Mouse (Mus musculus) natural killer cell, adult 2 months (primary cell): ENCODE measurements around the gene Rln1.

Experiments used
- DNase-seq, 2 experiments: peaks; one replicate each; pipeline ENCODE4 v3.0.0; 2022; ENCODE audit warnings: low spot score in 2 of 2

Rln1 gene

GRCm38 (mm10) chr19:29334068-29334745 is at the start of gene Rln1:
Gene Rln1, minus strand, starts transcription at chr19:29334670.
- DNase-seq = no peak

GRCm38 (mm10) chr19:29383368-29383767 is 48.9 kb upstream of the Rln1 start:
- DNase-seq = no peak

DNA sequence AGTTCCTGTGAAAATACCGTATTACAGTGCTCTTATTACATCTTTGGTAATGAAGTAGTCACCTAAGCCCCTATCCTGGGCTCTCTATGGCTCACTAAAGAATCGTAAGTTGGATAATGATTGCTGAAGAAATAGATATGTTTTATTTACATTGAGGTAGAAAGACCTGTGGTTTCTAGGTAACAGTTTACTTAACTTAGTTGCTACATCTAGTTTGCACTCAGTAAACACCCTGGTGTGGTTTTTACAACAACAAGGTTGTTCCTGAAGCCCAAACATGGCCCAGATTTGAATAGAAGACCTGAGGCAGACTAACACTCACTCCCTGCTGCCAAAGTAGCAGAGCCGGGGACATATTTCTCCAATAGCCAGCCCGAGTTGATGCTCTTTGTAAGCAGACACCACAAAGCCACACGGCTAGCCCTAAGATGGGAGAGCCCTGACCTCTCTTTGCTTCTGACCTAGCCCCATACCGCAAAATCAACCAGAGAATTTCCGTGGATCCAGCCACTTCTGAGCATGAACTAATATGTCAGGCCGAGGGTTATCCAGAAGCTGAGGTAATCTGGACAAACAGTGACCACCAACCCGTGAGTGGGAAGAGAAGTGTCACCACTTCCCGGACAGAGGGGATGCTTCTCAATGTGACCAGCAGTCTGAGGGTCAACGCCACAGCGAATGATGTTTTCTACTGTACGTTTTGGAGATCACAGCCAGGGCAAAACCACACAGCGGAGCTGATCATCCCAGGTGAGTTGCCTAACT is 45.6 kb upstream of the Rln1 start:
- DNase-seq = no peak

DNA sequence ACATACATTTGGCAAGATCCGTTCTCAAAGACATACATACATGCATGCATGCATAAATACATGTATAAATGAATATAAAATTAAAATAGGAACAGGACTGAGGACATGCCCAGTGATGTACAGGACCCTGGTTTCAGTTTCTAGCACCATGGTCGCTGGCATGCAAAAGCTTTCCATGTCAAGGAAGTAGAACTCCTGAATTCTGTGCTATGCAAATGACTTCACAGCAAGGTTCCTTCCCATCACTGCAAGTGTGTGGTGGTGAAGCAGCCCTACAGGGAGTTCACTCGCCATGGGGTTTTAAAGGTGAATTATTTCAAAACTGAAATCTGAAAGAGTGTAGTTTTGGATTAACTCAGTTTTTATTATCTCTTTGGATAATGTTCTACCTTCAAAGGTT is 41.9 kb upstream of the Rln1 start:
- DNase-seq = no peak

DNA sequence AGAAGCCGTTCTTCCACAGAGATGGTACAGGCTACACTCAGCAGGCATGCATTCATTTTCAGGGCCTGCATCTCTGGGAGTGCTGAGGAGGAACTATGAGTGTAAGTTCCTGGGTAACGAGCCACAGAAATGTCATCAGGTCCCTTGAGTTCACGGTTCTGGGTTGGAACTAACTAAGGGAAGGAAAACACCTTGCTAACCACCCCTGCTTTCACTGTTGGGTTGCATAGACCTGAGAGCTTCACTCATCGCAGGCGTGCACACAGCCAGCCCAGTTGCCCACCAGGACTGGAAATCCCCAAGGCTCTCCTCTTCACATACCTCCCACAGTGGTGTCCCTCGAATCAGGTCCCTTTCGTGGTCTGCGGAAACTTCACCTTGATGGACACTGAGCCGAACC is 40.5 kb upstream of the Rln1 start:
- no peak for DNase-seq

DNA sequence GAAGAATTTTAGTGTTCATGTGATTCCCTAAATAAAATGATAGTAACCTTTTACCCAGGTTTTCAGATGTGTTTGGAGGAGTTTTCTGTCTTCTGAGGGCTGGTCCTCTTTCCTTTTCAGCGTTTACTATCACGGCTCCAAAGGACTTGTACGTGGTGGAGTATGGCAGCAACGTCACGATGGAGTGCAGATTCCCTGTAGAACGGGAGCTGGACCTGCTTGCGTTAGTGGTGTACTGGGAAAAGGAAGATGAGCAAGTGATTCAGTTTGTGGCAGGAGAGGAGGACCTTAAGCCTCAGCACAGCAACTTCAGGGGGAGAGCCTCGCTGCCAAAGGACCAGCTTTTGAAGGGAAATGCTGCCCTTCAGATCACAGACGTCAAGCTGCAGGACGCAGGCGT is 39.0 kb upstream of the Rln1 start:
- DNase-seq = no peak

GRCm38 (mm10) chr19:29372621-29373020 is 38.2 kb upstream of the Rln1 start:
- no peak for DNase-seq

DNA sequence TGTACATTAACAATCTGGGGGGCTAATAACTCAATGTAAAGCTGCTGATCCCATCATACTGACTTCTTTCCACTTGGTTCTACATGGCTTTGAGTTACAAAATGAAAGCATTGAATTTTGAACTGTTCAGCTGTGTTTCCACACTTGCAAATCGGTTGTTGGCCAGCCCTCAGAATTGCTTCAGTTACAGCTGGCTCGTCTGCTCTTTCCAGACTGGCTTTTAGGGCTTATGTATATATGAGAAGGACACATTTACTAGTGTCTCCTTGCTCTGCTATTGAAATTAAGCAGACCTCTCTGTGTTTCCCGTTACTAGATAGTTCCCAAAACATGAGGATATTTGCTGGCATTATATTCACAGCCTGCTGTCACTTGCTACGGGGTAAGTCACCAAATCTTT is 37.7 kb upstream of the Rln1 start:
- DNase-seq = no peak

DNA sequence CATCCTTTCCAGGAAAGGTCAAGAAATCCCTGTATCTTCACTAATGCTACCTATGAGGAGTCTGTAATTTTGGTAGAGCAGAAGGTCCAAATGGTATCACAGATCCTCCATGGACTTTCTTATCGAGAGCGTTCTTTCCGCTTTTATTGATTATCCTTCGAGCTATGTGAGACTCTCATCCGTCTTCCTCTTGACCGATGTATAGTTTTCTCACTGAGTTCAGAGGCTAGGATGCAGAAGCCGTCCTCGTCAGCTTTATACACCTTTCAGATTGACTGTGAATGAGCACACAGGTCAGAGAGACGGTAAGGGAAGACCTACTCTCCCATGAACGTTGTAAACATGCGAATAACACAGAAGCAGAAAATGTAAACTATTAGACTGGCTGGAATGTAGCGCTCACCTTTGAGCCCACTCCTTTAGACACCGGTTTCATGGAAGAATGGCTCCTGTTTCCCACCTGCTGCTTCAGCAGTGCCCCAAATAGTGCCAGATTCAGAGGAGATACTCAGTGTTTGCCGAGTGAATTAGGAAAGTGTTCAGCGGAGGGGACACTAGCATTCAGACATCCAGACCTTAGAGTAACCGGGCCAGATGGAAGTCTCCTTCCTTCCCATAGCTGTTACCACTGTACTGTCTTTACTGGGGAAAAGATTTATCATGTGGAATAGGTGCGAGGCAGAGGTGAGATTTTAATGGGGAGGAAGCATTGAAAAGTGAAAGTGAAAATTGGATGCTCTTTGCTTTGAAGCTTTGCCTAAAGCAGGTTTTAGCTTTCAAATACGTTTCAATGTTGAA is 37.0 kb upstream of the Rln1 start:
- no peak for DNase-seq

DNA sequence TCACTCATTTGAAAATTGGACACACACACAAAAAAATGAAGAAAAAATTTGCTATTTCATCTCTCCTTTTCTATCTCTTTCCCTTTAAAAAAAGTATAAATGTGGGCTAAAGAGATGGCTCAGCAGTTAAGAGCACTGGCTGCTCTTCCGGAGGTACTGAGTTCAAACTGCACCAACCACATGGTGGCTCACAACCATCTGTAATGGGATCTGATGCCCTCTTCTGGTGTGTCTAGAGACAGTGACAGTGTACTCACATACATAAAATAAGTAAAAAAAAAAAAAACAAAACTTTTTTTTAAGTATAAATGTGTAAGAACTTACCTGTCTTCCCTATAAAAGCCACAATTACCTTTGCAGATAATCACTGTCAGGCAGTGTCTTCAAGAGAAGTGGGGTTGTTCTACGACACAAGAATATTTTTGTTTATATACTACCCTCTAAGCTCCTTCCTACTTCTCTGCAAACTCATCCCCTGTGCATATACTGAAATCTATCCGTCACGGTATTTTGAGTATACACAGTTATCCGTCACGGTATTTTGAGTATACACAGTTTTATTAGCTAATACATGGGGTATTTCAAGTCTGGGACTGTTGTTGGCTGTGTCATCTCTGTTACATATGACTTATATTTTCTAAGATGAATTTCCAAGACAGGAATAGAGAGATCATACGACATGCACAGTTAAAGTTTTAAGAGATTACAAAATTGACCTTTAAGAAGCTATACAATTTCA is 36.2 kb upstream of the Rln1 start:
- no peak for DNase-seq

DNA sequence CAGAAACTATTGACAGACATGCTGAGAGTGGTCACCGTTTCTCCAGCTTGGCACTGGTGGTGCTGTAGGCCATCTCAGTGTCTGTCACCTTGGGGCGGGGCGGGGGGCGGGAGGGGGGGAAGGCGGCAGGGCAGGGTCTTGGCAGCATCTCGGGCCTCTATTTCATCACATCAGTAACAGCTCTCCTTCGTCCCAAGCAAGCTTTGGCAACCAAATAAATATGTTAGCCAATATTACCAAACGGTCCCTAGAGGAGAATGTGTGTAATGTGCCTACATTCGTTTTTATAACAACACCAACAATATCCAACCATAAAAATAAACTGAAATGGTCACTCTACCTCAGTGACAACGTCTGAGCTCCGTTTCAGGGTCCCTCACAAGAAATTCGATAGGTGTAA is 35.6 kb upstream of the Rln1 start:
- DNase-seq = no peak

GRCm38 (mm10) chr19:29368671-29369309 is 34.3 kb upstream of the Rln1 start:
- DNase-seq = no peak

DNA sequence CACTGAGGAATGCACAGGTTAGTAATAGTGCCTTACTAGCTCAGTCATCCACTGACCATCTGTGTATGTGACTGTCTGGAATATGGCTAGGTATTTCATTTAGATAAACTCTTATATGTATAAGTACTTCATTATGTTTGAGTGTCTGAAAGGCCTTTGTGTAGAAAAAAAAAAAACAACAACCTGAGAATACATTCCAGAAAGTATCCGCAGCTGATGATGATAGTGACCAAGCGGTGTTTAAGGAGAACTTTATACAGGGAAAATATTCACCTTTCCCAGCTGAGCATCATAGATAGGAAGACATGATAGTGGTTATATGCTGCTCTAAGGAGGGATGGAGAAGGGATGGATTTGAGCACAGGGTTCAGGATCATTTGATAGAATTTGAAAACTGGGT is 33.6 kb upstream of the Rln1 start:
- no peak for DNase-seq

- DNase-seq = peak; percentile 90 to 92
Observed at GRCm38 (mm10) chr19:29366969-29367622, 32.6 kb upstream of the Rln1 start, which contains the start of the genes Plgrkt and Cd274. Gene Plgrkt, minus strand, starts transcription at chr19:29367390. Gene Cd274, plus strand, starts transcription at chr19:29367455.

- DNase-seq = no peak
Observed at GRCm38 (mm10) chr19:29366226-29366968, 31.9 kb upstream of the Rln1 start.

GRCm38 (mm10) chr19:29365105-29365504 is 30.6 kb upstream of the Rln1 start:
- DNase-seq = peak in 1 of 2 experiments; percentile 74

GRCm38 (mm10) chr19:29364076-29364475 is 29.6 kb upstream of the Rln1 start:
- peak in 1 of 2 experiments; percentile 76 for DNase-seq

DNA sequence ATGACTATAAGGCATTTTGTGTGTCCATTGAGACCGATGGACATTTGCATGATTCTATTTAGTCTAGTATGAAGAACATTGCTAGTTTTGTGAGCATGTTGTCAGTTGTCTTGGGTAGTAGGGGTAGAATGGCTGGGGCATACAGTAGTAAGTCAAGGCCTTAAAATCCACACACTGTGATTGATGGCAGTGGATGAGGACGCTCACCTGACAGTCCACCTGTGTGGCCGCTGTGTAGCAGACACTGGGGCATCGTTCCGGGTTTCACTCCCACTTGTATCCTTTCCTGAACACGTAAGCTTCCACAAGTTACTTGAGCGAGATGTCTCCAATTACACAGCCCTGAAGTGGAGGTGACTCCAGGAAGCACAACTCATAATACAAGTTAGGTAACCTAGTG is 29.1 kb upstream of the Rln1 start:
- no peak for DNase-seq

DNA sequence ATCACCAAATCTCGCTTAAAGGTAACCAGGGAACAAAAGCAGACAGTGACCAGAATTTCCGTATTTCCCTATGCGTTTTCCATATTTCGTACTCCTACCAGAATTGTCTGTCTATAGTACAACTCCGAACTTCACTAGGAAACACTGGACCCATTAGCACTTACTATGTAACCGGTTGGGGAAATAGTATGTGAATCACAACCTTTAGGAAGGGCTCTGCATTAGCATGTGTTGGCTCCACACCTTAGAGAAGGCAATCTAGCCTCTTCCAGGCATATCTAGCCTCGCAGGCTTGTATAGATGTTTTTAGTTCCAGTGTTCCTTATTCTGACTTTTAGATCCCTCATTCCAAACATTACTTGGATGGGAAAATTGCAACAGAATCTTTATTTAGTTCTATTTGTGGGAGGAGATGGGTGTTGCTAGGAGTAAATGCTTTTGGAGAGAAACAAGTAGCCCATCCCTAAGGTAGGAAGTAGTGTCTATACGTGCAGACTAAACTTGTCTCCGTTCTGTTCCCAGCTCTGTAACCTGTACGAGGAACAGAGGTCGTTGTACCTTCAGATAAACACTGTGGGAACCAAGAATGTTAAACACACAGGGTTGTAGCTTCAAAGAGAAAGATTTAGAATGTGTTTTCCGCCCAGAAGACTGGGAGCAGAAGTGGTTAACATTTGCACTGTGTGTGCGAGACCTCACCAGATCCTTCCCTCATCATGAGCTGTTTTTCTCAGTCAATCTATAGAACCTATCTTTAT is 27.9 kb upstream of the Rln1 start:
- DNase-seq = no peak
